Mouse (Mus musculus): ENCODE measurements around the gene Snupn.
"Not testable (repeated sequence)": the region's sequence is repeated elsewhere in the genome, so short reads cannot be mapped to it uniquely, and the experiment has no call there.

Snupn gene

GRCm38 (mm10) chr9:56950414-56951400 is at the start of gene Snupn:
Gene Snupn, plus strand, starts transcription at chr9:56950878.
- DNase-seq, result peak; percentile 92

DNA sequence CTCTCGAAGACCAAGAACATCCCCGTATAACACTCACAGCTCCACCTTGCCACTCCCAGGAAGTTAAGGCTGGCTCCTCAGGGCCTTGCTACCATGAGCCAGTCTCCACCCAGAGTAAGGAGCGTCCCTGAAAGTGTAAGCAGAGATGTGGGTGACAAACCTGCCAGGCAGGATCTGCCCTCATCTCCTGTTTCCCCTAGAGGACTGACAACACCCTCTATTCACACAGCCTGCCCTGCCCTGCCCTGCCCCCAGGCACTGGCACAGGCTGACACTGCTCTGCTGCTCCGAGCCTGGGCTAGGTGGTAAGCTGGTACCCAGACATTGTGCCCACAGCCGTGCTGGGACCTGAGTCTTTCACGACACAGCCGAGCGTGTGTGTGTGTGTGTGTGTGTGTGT is 49.5 kb upstream of the Snupn start:
- DNase-seq, result no peak

- DNase-seq, result no peak
These were observed 47.0 kb upstream of the Snupn start for GRCm38 (mm10) chr9:56903662-56904061.

DNA sequence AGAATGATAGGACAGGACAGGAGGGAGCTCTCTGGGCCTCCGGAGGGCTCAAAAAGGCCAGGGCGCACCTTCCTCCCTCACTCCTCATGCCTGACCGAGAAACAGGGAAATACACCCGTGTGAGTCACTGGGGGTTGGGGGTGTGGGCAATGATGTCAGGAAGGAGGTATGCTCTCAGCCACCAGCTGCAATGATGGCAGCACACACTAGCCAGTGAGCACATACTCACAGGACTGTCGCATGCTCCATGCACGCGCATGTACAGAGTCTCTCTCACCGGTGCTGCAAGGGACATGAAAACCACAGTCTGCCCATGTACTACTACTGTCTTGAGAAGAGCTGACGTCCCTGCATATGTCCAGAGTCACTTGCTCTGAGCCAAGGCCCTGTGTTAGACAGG is 43.1 kb upstream of the Snupn start:
- DNase-seq, result no peak

DNA sequence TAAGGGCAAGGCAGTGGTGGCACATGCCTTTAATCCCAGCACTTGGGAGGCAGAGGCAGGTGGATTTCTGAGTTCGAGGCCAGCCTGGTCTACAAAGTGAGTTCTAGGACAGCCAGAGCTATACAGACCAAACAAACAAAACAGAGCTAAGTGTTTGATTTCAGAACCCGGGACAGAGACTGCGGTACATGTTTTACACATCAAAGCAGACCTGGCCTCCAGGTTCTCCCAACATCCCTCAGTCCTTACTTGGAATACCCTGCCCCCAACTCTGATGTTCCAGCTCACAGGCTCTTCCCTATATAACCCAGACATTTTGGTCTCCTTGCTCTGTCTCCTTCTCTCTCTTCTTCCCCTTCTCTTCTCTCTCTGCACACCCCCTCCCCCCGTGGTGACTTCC is 40.7 kb upstream of the Snupn start:
- DNase-seq, result not testable (repeated sequence)

GRCm38 (mm10) chr9:56911017-56911416 is 39.7 kb upstream of the Snupn start:
- DNase-seq, result no peak

DNA sequence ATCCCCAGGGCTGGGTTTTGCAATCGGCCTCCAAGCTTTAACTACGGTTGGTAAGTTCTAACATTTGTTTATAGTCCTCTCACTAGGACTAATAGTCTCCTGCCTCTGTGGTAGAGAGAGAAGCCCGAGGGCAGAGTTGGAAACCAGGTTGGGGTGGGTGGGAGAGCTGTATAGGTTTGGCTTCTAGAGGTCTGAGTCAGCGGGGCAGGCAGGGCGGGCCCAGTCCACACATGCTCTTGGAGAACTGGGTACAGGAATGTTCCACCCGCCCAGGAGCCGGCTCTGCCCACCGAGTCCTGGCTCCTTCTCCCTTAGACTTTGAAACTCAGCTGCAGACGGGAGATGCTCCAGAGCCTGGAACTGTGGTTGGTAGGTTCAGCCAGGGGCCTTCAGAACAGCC is 36.7 kb upstream of the Snupn start:
- no peak for DNase-seq

DNA sequence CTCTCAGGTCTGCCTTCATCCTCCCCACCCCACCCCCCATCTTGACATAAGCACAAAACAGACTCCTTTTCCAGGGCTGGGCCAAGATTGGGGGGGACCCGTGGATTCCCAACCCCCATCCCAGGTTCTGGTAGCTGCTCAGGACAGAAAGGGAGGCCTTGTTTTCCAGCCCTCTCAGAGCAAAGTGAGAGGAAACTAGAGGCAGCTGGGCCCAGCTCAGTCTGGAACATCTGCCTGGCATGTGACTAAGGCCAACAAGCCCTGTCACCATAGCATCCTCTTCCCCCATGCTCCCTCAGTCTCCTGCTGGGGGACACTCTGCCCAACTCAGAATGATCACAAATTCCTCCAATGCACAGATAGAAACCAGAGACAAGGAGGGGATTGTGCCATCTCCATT is 35.6 kb upstream of the Snupn start:
- no peak for DNase-seq

DNA sequence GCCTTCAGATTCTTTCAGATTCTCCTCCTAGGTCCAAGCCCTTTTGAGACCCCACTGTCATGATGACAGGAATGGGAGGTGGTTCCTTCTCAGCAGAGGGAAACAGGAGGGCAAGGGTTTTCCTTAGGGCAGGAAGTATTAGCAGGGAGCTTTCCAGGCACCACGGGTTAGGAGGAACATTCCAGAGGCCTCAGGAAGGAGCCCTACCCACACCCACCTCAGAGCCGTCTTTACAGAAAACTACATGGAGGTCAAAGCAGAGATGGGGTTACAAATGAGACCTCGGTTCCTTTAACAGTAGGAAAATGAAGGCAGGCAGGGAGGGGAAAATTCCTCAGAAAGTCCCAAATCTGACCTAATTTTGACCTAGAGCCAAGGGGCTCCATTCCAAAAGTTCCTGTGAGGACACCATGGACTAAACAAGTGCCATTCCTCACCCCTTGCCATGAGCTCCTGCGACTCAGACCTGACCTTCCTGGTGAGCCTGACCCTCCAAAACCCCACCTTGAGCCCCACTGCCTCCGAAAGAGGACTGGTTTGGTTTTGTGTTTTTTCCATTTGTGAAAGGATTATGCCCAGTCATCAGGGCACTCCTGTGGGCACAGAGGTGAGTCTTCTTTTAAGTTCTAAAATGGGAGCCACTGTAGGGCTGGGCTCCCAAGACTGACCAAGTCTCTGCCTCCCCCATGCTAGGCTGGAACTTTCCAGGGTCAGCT is 34.8 kb upstream of the Snupn start:
- DNase-seq, result no peak

- DNase-seq, result no peak
These were observed 33.5 kb upstream of the Snupn start for GRCm38 (mm10) chr9:56917131-56917530.

DNA sequence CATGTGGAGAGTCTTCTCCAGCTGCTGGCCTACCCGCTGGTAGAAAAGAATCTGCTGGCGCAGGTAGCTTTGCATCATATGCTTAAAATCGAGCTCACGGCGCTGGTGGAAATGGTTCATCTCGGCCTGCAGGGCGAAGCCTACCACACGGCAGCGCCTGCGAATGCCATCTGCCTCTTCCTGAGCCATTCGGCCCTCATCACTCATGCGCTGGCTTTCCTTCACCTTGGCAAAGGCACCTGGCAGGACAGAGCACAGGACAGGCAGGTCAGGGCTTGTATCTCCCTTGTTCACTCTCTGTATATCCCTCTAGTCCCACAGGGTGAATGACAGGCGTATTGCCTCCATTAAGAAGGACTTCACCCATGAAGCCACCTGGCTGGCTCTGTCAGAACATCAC is 32.2 kb upstream of the Snupn start:
- DNase-seq, result no peak

DNA sequence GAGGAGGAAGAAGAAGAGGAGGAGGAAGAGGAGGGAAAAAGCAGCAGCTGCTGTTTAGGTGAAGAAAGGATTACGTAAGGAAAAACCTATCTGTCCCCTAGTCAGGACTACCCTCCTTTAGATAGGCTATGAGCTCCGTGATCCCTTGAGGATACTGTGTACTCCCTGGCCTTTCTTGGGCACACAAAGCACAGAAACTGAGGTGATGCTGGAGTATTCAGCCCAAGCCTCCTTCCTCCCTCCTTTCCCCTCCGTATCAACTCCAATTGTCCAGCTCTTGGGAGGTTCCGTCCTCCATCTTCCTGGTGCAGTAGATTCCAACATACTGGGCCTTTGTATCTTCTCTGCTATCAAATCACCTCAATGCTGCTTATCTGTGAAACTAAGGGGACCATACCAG is 27.9 kb upstream of the Snupn start:
- no peak for DNase-seq

- DNase-seq, result no peak
These were observed 26.6 kb upstream of the Snupn start for GRCm38 (mm10) chr9:56923841-56924650.

- no peak for DNase-seq
These were observed 26.0 kb upstream of the Snupn start for GRCm38 (mm10) chr9:56924651-56925027.

GRCm38 (mm10) chr9:56925291-56926024 is 25.2 kb upstream of the Snupn start:
- no peak for DNase-seq

GRCm38 (mm10) chr9:56926025-56926360 is 24.7 kb upstream of the Snupn start:
- no peak for DNase-seq

GRCm38 (mm10) chr9:56926387-56926786 is 24.3 kb upstream of the Snupn start:
- DNase-seq, result no peak

DNA sequence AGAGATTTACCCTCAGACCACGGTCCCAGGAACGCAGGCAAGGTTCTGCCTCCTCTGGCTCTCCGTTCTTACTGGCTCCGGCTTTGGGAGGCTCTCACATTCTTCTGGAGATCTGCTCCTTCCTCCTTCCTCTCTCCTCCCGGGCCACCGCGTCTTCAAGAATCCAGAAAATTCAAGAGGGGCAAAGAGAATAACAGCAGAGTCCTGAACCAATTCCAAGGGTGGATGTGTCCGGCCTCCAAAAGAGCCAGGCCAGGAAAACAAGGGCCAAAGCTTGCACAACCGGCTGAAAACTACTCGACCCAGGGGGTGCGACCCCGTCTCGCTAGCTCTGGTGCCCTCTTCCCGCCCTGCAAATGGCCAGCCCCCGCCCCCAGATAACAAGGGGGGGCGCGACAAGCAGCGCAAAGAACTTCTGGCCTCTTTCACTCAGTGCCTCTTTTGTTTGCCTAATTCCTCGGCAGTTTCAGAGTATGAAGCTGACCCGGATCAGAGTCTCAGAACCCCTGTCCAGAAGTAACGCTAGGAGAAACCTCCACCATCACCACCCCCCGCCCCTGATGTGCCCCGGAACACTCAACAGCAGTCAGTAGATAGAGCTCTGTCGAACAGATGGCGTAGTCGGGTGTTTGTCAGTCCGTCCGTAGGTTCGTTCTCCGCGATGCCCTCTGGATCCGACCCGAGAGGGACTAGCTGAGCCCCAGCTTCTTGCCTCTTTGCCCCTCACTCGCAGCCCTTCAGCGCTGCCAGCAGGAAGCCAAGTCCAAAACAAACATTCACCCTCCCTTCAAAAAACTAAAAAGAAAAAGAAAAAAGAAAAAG is 23.3 kb upstream of the Snupn start:
- no peak for DNase-seq

- DNase-seq, result peak; percentile 86
These were observed 22.5 kb upstream of the Snupn start, which contains the start of gene Snx33 for GRCm38 (mm10) chr9:56928041-56928811. Gene Snx33, minus strand, starts transcription at chr9:56928371.

- DNase-seq, result no peak
These were observed 21.2 kb upstream of the Snupn start for GRCm38 (mm10) chr9:56929496-56929895.

DNA sequence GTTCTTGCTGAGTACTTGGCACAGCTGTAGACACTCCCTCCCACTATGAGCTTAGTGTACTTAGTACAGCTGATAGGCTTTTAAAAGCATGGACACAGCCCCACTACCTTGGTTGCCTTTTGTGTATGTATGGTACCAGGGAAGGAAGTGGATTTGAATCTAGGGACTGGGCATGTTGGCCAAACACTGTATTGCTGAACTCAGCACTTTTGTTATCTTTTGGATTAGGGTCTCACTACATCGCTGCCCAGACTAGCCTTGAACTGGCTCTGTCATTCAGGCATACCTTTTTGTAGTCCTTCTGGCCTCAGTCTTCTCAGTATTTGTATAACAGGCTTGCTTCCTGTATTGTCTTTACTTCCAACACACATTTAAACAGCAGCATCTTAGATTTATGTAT is 20.1 kb upstream of the Snupn start:
- DNase-seq, result no peak

All from cerebellum, adult 8-10 months (tissue).